Mouse (Mus musculus): ENCODE data around the gene Syne3. TPM values are rescaled to one million over a fixed set of nuclear protein-coding genes. Genes with fewer than 3 reads are reported as not detected.

The Syne3 gene
- polyA plus RNA-seq, 1 experiment from 2014 or later, result 0.74 TPM

DNA sequence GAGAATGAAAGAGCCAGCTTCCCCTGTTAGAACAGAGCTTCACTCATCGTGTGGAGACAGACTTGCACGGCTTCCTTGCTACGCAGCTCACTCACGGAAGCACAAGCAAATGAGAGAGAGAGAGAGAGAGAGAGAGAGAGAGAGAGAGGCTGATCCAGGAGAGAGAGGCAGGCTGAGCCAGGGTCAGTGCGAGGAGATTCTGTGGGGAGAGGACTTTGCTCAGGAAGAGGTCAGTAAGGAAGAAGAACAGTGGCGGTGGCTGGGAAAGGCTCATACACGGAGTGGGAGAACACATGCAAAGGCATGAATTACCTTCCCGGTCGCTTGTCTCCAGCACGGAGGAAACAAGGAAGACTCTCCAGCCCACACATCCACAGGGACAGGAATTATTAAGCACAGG is 12.4 kb downstream of the Syne3 start:
- Histone ChIP-seq H3K4me1 (replicated peaks; ENCODE audit: control insufficient read depth, insufficient read depth, low read length) (0 out of 2 replicates have a peak, but pooled peaks cover 4% of the 10 kb centered on the region), H3K9me3 (ENCODE audit: control insufficient read depth, low read length) (no peaks in the 10 kb centered on the region)
- ATAC-seq (ENCODE audit: low read depth), result no peak

DNA sequence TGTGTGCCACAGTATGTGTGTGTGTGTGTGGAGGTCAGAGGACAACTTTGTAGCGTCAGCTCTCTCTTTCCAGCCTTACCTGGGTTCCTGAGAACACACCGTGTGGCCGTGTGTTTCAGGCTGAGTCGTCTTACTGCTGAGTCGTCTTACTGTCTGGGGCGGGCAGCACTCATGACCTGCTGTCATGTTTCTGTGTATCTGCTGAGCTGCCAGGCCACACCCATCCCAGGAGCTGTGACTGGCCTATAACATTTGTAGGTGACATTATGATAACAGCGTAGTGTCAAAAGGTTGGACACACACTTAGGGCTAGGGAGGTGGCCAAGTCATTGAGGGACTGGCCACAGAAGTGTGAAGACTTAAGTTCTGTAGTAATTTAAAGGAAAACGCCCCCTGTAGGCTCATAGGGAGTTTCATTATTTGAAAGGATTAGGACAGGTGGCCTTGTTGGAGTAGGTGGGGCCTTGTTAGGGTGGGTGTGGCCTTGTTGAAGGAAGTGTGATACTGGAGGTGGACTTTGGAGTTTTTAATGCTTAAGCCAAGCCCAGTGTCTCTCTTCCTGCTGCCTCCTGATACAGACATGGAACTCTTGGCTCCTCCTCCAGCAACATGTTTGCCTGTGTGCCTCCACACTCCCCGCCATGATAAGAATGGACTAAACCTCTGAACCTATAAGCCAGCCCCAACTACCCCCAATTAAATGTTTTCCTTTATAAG is 13.4 kb downstream of the Syne3 start:
- H3K27ac ChIP-seq (ENCODE audit: low read length), result no peak overlapping the region
- H3K9me3 ChIP-seq (ENCODE audit: control insufficient read depth, low read length), result no peaks in the 10 kb centered on the region
- H3K36me3 ChIP-seq (ENCODE audit: control insufficient read depth, insufficient read depth, low read length), result no peaks in the 10 kb centered on the region
- no peak overlapping the region for H3K4me2 ChIP-seq (ENCODE audit: low read depth, low read length)
- no peak overlapping the region for H3K4me3 ChIP-seq (ENCODE audit: low read length)
- H3K27me3 ChIP-seq (ENCODE audit: control insufficient read depth, insufficient read depth, low read depth, low read length), result peaks cover 3% of the 10 kb centered on the region
- no peak for ATAC-seq (ENCODE audit: low read depth)
- no peak overlapping the region for H3K9ac ChIP-seq (ENCODE audit: low read length)
- WGBS, result 78% methylated on average over 9 of the region's 9 CpGs
- H3K4me1 ChIP-seq (replicated peaks; ENCODE audit: control insufficient read depth, insufficient read depth, low read length), result 0 out of 2 replicates have a peak, but pooled peaks cover 4% of the 10 kb centered on the region

More for the DNA sequence above, 12.4 kb downstream of the Syne3 start:
- no peak overlapping the region for H3K27ac ChIP-seq (ENCODE audit: low read length)
- WGBS, result 82% methylated on average over 10 of the region's 10 CpGs
- H3K9ac ChIP-seq (ENCODE audit: low read length), result no peak overlapping the region
- no peak overlapping the region for H3K4me2 ChIP-seq (ENCODE audit: low read depth, low read length)
- H3K27me3 ChIP-seq (ENCODE audit: control insufficient read depth, insufficient read depth, low read depth, low read length), result peaks cover 3% of the 10 kb centered on the region
- H3K4me3 ChIP-seq (ENCODE audit: low read length), result no peak overlapping the region
- no peaks in the 10 kb centered on the region for H3K36me3 ChIP-seq (ENCODE audit: control insufficient read depth, insufficient read depth, low read length)

- no peak overlapping the region for H3K4me3 ChIP-seq (ENCODE audit: low read length)
- no peaks in the 10 kb centered on the region for H3K9me3 ChIP-seq (ENCODE audit: control insufficient read depth, low read length)
- H3K27me3 ChIP-seq (ENCODE audit: control insufficient read depth, insufficient read depth, low read depth, low read length), result peaks cover 3% of the 10 kb centered on the region
- no peak overlapping the region for H3K27ac ChIP-seq (ENCODE audit: low read length)
- H3K4me2 ChIP-seq (ENCODE audit: low read depth, low read length), result no peak overlapping the region
- H3K9ac ChIP-seq (ENCODE audit: low read length), result no peak overlapping the region
- H3K4me1 ChIP-seq (replicated peaks; ENCODE audit: control insufficient read depth, insufficient read depth, low read length), result no peaks in the 10 kb centered on the region
- ATAC-seq (ENCODE audit: low read depth), result no peak
- no peaks in the 10 kb centered on the region for H3K36me3 ChIP-seq (ENCODE audit: control insufficient read depth, insufficient read depth, low read length)
- WGBS, result 78% methylated on average over 12 of the region's 12 CpGs
Observed at GRCm38 (mm10) chr12:104995259-104995876, 14.2 kb downstream of the Syne3 start.

GRCm38 (mm10) chr12:104992838-104993237 is 16.8 kb downstream of the Syne3 start:
- WGBS, result 61% methylated on average over 8 of the region's 8 CpGs

GRCm38 (mm10) chr12:104992123-104992741 is 17.4 kb downstream of the Syne3 start:
- Histone ChIP-seq H3K9ac (ENCODE audit: low read length) (no peak overlapping the region), H3K27me3 (ENCODE audit: control insufficient read depth, insufficient read depth, low read depth, low read length) (peaks cover 3% of the 10 kb centered on the region), H3K36me3 (ENCODE audit: control insufficient read depth, insufficient read depth, low read length) (no peaks in the 10 kb centered on the region), H3K4me2 (ENCODE audit: low read depth, low read length) (no peak overlapping the region), H3K9me3 (ENCODE audit: control insufficient read depth, low read length) (no peaks in the 10 kb centered on the region), H3K4me3 (ENCODE audit: low read length) (no peak overlapping the region), H3K4me1 (replicated peaks; ENCODE audit: control insufficient read depth, insufficient read depth, low read length) (no peaks in the 10 kb centered on the region), H3K27ac (ENCODE audit: low read length) (no peak overlapping the region)
- 70% methylated on average over 10 of the region's 10 CpGs for WGBS
- ATAC-seq (ENCODE audit: low read depth), result no peak

More at GRCm38 (mm10) chr12:104992838-104993237, 16.8 kb downstream of the Syne3 start:
- Histone ChIP-seq H3K27ac (ENCODE audit: low read length) (no peak overlapping the region), H3K4me1 (replicated peaks; ENCODE audit: control insufficient read depth, insufficient read depth, low read length) (no peaks in the 10 kb centered on the region), H3K4me3 (ENCODE audit: low read length) (no peak overlapping the region), H3K27me3 (ENCODE audit: control insufficient read depth, insufficient read depth, low read depth, low read length) (peaks cover 3% of the 10 kb centered on the region), H3K9me3 (ENCODE audit: control insufficient read depth, low read length) (no peaks in the 10 kb centered on the region), H3K36me3 (ENCODE audit: control insufficient read depth, insufficient read depth, low read length) (no peaks in the 10 kb centered on the region), H3K9ac (ENCODE audit: low read length) (no peak overlapping the region), H3K4me2 (ENCODE audit: low read depth, low read length) (no peak overlapping the region)
- ATAC-seq (ENCODE audit: low read depth), result no peak

GRCm38 (mm10) chr12:104990741-104991454 is 18.7 kb downstream of the Syne3 start:
- no peak overlapping the region for H3K9ac ChIP-seq (ENCODE audit: low read length)
- H3K4me1 ChIP-seq (replicated peaks; ENCODE audit: control insufficient read depth, insufficient read depth, low read length), result no peaks in the 10 kb centered on the region
- H3K4me2 ChIP-seq (ENCODE audit: low read depth, low read length), result no peak overlapping the region
- H3K36me3 ChIP-seq (ENCODE audit: control insufficient read depth, insufficient read depth, low read length), result no peaks in the 10 kb centered on the region
- H3K27me3 ChIP-seq (ENCODE audit: control insufficient read depth, insufficient read depth, low read depth, low read length), result peaks cover 3% of the 10 kb centered on the region
- 75% methylated on average over 13 of the region's 13 CpGs for WGBS
- ATAC-seq (ENCODE audit: low read depth), result no peak
- no peak overlapping the region for H3K4me3 ChIP-seq (ENCODE audit: low read length)
- no peak overlapping the region for H3K27ac ChIP-seq (ENCODE audit: low read length)
- no peaks in the 10 kb centered on the region for H3K9me3 ChIP-seq (ENCODE audit: control insufficient read depth, low read length)

- Histone ChIP-seq H3K27me3 (ENCODE audit: control insufficient read depth, insufficient read depth, low read depth, low read length) (no peaks in the 10 kb centered on the region), H3K4me3 (ENCODE audit: low read length) (no peak overlapping the region), H3K27ac (ENCODE audit: low read length) (no peak overlapping the region), H3K36me3 (ENCODE audit: control insufficient read depth, insufficient read depth, low read length) (no peaks in the 10 kb centered on the region), H3K9me3 (ENCODE audit: control insufficient read depth, low read length) (no peaks in the 10 kb centered on the region), H3K4me2 (ENCODE audit: low read depth, low read length) (no peak overlapping the region), H3K4me1 (replicated peaks; ENCODE audit: control insufficient read depth, insufficient read depth, low read length) (no peaks in the 10 kb centered on the region), H3K9ac (ENCODE audit: low read length) (no peak overlapping the region)
- ATAC-seq (ENCODE audit: low read depth), result no peak
- 85% methylated on average over 7 of the region's 7 CpGs for WGBS
Observed at GRCm38 (mm10) chr12:104987936-104988335, 21.7 kb downstream of the Syne3 start.

- no peak overlapping the region for H3K4me3 ChIP-seq (ENCODE audit: low read length)
- H3K9ac ChIP-seq (ENCODE audit: low read length), result no peak overlapping the region
- 83% methylated on average over 9 of the region's 9 CpGs for WGBS
- H3K9me3 ChIP-seq (ENCODE audit: control insufficient read depth, low read length), result no peaks in the 10 kb centered on the region
- no peaks in the 10 kb centered on the region for H3K27me3 ChIP-seq (ENCODE audit: control insufficient read depth, insufficient read depth, low read depth, low read length)
- no peak overlapping the region for H3K4me2 ChIP-seq (ENCODE audit: low read depth, low read length)
- no peak overlapping the region for H3K27ac ChIP-seq (ENCODE audit: low read length)
- no peaks in the 10 kb centered on the region for H3K36me3 ChIP-seq (ENCODE audit: control insufficient read depth, insufficient read depth, low read length)
- H3K4me1 ChIP-seq (replicated peaks; ENCODE audit: control insufficient read depth, insufficient read depth, low read length), result no peaks in the 10 kb centered on the region
- ATAC-seq (ENCODE audit: low read depth), result no peak
Observed at GRCm38 (mm10) chr12:104986781-104987180, 22.8 kb downstream of the Syne3 start.

GRCm38 (mm10) chr12:104986001-104986400 is 23.6 kb downstream of the Syne3 start:
- Histone ChIP-seq H3K36me3 (ENCODE audit: control insufficient read depth, insufficient read depth, low read length) (no peaks in the 10 kb centered on the region), H3K9ac (ENCODE audit: low read length) (no peak overlapping the region), H3K27ac (ENCODE audit: low read length) (no peak overlapping the region), H3K4me1 (replicated peaks; ENCODE audit: control insufficient read depth, insufficient read depth, low read length) (no peaks in the 10 kb centered on the region), H3K27me3 (ENCODE audit: control insufficient read depth, insufficient read depth, low read depth, low read length) (no peaks in the 10 kb centered on the region), H3K4me2 (ENCODE audit: low read depth, low read length) (no peak overlapping the region), H3K4me3 (ENCODE audit: low read length) (no peak overlapping the region), H3K9me3 (ENCODE audit: control insufficient read depth, low read length) (no peaks in the 10 kb centered on the region)
- 80% methylated on average over 2 of the region's 2 CpGs for WGBS
- ATAC-seq (ENCODE audit: low read depth), result no peak

All from lung, embryonic 16.5 days (tissue).